Mouse (Mus musculus) embryonic facial prominence, embryonic 11.5 days (tissue): ENCODE results near the gene Mcm7. TPM values are rescaled to one million over a fixed set of nuclear protein-coding genes. Genes with fewer than 3 reads are reported as not detected.

Source experiments
- microRNA counts: library from miRNA; unstranded; fragments of <30 nt; microRNA quantifications from one replicate; lab custom pipeline; 2016
- microRNA-seq: library from miRNA; unstranded; fragments of <30 nt; microRNA quantifications from one replicate; pipeline ENCODE4, GENCODE M21; 2016; ENCODE audit warnings: borderline number of aligned reads
- polyA plus RNA-seq: library from polyadenylated mRNA; unstranded; fragments of >200 nt; fragmentation: Nextera tagmentation; extraction: Ambion mirVana; gene quantifications from 2 replicates; pipeline ENCODE4 v1.2.1, GENCODE M21; 2014

Mcm7 gene
- polyA plus RNA-seq, 1 experiment from 2014 or later = 307 TPM

MicroRNAs encoded within 50 kb of the gene (microRNA counts, 519-probe panel; counts per million panel counts)
- 5,199 counts per million, percentile 90 among the panel's probes with 10 or more counts for microRNA mmu-miR-106b (lab: Ali Mortazavi, UCI)
- microRNA mmu-miR-25 (lab: Ali Mortazavi, UCI) = 6,255 counts per million, percentile 97 among the panel's probes with 10 or more counts
- microRNA mmu-miR-93 (lab: Ali Mortazavi, UCI) = 5,155 counts per million, percentile 88 among the panel's probes with 10 or more counts

Small RNA genes within 50 kb of the gene (microRNA-seq; reads per million reads assigned to microRNA genes)
- gene Mir106b = 13,349 reads per million, percentile 95 among the genes with 10 or more reads in this experiment
- 1,044 reads per million, percentile 72 among the genes with 10 or more reads in this experiment for gene Mir25
- gene Mir93 = 16,929 reads per million, percentile 97 among the genes with 10 or more reads in this experiment

Other genes starting within 250 kb of the Mcm7 start
- 0.29 TPM in 1 of 2 replicates, not detected in the other for gene Gjc3, start 209.3 kb downstream of the Mcm7 start, polyA plus RNA-seq
- gene Azgp1, start 190.9 kb downstream of the Mcm7 start, polyA plus RNA-seq = not detected in 2 replicates
- not detected in 2 replicates for gene Smok3a, start 151.2 kb downstream of the Mcm7 start, polyA plus RNA-seq
- not detected in 2 replicates for gene Smok3b, start 151.0 kb downstream of the Mcm7 start, polyA plus RNA-seq
- not detected in 2 replicates for gene Smok3c, start 119.2 kb downstream of the Mcm7 start, polyA plus RNA-seq
- gene Zkscan1, start 87.3 kb downstream of the Mcm7 start, polyA plus RNA-seq = 37.6 and 40.1 TPM in 2 replicates
- gene Zscan21, start 55.5 kb downstream of the Mcm7 start, polyA plus RNA-seq = 97.3 and 110 TPM in 2 replicates
- gene Zfp113, start 16.7 kb downstream of the Mcm7 start, polyA plus RNA-seq = 16.3 and 16.4 TPM in 2 replicates
- gene Cops6, start 11.4 kb downstream of the Mcm7 start, polyA plus RNA-seq = 272 and 292 TPM in 2 replicates
- gene Ap4m1, start 420 bp downstream of the Mcm7 start, polyA plus RNA-seq = 15.9 and 19.7 TPM in 2 replicates
- 120 and 125 TPM in 2 replicates for gene Taf6, start 15.0 kb upstream of the Mcm7 start, polyA plus RNA-seq
- 56.4 and 61.6 TPM in 2 replicates for gene Cnpy4, start 15.1 kb upstream of the Mcm7 start, polyA plus RNA-seq
- gene Mblac1, start 21.9 kb upstream of the Mcm7 start, polyA plus RNA-seq = 8.1 and 8.6 TPM in 2 replicates
- gene Nxpe5, start 53.5 kb upstream of the Mcm7 start, polyA plus RNA-seq = not detected in 2 replicates
- gene Lamtor4, start 83.1 kb upstream of the Mcm7 start, polyA plus RNA-seq = 36.8 and 42.9 TPM in 2 replicates
- gene BC037034, start 91.6 kb upstream of the Mcm7 start, polyA plus RNA-seq = 3.9 and 4.6 TPM in 2 replicates
- gene Gal3st4, start 100.4 kb upstream of the Mcm7 start, polyA plus RNA-seq = 4.0 and 5.4 TPM in 2 replicates
- gene Gm43720, start 107.5 kb upstream of the Mcm7 start, polyA plus RNA-seq = 0.03 TPM in 1 of 2 replicates, not detected in the other
- 10.8 and 11.9 TPM in 2 replicates for gene Gpc2, start 107.6 kb upstream of the Mcm7 start, polyA plus RNA-seq
- gene Stag3, start 107.8 kb upstream of the Mcm7 start, polyA plus RNA-seq = 4.0 and 5.8 TPM in 2 replicates
- gene Pvrig, start 169.5 kb upstream of the Mcm7 start, polyA plus RNA-seq = not detected in 2 replicates